Mouse (Mus musculus): ENCODE measurements around the gene Sulf2.
A peak's percentile ranks its signal among the peaks of the same experiment; 100 is the strongest.

Gene Sulf2

GRCm38 (mm10) chr2:166175552-166176136, 20.2 kb upstream of the Sulf2 start:
- no peak for DNase-seq (ENCODE audit: low spot score)

DNA sequence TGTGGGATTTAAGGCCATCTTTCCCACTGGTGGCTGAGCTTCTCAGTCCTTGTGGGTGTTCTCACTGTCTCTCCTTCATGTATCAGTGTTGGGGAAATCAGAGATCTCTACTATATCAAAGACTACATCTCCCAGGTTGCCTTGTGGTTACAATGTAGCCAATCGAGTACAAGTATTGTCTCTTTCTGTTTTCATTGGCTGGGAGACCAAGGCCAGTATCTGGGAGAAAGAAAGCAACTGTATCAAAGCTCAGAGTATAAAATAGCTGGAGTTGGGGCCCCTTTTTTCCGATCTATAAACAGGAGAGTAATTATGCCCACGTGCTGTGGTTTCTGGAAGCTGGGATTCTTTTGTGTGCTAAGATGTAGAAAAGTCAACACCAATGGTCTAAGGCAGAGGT, 19.7 kb upstream of the Sulf2 start:
- DNase-seq (ENCODE audit: low spot score): no peak

DNA sequence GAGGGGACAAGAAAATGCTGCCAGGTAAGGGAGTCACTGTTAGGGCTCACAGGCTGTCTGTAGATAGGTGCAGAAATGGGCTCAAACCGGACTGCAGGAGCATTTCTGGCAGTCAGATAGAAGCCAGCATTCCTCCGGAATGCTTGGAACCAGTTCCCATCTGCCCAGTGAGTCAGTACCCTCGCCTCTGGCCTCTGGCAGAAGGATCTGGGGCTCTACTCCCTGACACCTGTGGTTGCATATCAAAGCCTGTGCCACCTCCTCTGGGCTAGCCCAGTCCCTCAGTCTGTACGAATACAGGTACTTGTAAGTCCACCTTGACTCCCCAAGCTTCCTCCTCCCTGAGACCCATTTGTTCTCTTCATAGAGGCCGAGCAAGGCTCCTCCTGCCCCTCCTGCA, 17.7 kb upstream of the Sulf2 start:
- no peak for DNase-seq (ENCODE audit: low spot score)

DNA sequence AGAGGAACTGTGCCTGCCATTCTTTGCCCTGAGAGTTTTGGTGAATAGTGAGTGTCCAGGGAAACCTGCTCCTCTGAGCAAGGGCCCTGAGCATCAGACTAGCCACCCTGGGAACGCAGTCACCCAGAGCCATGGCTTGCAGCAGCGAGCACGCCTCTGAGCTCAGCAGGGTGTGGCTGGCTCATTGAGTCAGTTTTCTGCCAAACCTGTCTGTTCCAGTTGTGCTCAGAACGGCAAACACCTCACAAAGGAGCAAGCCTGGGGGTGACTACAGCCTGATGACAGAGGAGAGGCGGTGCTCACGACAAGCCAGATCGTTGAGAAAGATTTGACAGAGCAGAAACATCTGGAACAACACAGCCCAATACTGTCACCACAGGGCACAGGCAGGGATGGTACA, 14.7 kb upstream of the Sulf2 start:
- no peak for DNase-seq (ENCODE audit: low spot score)

GRCm38 (mm10) chr2:166168868-166169267, 13.4 kb upstream of the Sulf2 start:
- DNase-seq (ENCODE audit: low spot score): no peak

GRCm38 (mm10) chr2:166167387-166167786, 11.9 kb upstream of the Sulf2 start:
- DNase-seq (ENCODE audit: low spot score): no peak

GRCm38 (mm10) chr2:166165396-166165795, 9.9 kb upstream of the Sulf2 start:
- DNase-seq (ENCODE audit: low spot score): no peak

DNA sequence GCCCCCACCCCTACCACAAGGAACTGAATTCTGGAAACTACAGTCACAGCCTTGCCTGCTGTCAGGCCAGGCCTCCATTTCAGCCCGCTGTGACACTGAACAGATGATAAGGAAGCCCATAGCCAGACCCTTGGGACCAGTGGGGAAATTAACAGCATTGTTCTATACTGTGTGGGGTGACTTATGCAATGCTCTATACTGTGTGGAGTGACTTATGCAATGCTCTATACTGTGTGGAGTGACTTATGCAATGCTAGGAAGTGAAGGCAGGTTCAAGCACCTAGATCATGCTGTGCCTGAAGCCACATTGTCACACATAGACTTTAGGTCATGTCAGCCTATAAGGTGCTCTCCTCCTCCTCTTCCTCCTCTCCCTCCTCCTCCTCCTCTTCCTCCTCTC, 9.1 kb upstream of the Sulf2 start:
- DNase-seq (ENCODE audit: low spot score): no peak

- DNase-seq (ENCODE audit: low spot score): no peak
Measured at GRCm38 (mm10) chr2:166163917-166164316, 8.5 kb upstream of the Sulf2 start.

- DNase-seq (ENCODE audit: low spot score): no peak
Measured at GRCm38 (mm10) chr2:166163252-166163651, 7.8 kb upstream of the Sulf2 start.

DNA sequence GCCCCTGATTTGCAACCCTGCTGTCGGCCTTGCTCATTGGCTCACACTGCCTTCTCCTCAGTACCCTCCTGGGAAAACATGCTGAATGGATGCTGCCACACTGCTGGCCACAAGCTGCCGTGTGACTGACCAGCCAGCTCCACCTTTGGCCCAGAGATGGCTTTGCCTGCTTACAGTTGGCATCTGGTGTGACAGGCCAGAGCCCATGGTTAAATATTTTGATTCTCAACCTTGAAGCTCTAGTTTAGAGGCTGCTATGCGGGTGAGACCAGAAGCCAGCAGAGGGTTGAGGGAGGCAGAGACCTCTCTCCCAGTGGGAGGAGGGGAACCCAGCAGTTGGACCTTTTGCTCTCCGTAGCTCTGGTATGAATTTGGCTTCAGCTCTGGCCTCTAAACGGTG, 6.7 kb upstream of the Sulf2 start:
- DNase-seq (ENCODE audit: low spot score): no peak

DNA sequence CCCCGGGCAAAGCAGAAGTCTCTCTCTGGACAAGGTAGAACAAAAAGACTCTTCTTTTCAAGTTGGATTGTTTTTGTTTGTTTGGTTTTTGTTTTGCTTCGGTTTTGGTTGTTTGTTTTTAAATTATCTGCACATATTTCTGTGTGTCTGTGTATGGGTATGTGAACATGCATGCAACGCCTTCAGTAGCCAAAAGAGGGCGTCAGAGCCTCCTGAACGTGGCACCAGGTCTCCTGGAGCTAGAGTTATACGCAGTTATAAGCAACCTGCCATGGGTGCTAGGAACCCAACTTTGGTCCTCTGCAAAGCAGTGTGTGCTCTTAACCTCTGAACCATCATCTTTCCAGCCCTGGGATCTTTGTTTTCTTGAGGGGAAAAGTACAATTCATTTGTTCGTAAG, 3.8 kb upstream of the Sulf2 start:
- no peak for DNase-seq (ENCODE audit: low spot score)

GRCm38 (mm10) chr2:166157767-166158561, 2.5 kb upstream of the Sulf2 start:
- no peak for DNase-seq (ENCODE audit: low spot score)

DNA sequence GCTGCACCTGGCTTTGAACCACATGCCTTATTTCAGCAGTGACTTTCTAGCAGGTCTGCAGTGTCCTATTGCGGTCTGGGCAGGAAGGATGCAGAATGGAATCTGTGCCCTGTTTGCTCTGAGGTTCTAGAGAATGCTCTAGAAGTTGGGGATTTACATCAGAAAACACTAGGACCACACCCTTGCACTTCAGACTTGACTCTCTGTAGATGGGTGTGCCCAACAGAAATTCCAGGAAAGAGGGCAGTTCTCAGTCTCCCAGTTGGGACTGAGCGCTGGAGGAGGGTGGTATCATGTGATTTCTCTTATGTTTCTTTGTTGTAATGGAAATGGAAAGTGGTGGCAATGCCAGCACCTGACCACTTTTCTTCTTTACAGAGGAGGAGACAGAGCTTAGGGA, 1.7 kb upstream of the Sulf2 start:
- DNase-seq (ENCODE audit: low spot score): no peak

DNA sequence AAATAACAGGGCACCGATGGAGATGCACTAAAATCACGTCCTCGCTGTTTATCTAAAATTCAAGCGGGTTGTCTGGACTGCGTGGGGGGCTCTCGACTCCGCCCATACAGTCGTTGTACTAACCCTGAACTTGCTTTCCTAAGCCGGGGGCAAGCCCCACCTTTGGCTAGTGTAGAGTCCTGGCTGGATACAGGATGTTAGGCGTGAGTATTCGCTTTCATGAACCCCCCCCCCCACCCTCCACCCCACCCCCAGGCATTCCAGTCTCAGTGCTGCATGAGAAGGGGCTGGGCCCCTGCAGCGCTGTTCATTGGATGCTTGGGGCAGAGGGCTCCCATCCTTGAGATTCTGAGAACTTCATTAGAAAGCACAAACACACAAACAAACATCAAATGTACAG, 659 bp upstream of the Sulf2 start:
- DNase-seq (ENCODE audit: low spot score): no peak

DNA sequence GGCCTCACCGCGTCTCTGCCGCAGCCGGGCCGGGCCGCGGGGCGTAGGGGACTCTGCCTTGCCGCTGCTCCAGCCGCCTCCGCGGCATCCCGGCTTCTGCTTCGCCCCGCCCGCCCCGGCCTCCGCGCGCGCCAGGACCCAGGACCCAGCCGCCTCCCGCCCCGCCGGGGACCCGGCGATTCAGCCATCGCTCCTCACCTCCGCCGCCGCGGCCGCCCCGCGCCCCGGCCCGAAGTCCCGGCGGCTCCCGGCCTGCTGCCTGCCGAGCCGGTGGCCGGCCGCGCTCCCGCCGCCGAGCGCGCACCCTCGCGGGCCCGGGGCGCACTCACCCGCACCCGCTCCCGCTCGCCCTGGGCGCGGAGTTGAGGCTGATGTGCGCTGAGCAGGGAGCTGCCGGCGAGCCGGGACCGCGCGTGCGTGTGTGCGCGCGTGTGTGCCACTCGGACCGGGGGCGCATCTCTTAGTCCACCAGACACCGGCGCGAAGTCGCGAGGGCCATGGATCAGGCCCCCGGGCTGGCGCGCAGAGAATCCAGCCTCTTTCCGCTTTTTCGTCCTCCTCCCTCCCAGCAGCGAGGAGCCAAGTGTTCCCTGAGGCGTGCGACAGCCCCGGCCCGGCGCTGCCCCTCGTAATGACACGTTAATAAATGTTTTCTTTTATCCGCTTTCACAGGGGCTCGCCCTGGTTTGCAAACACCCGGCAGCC, 562 bp downstream of the Sulf2 start:
- DNase-seq (ENCODE audit: low spot score): no peak

DNA sequence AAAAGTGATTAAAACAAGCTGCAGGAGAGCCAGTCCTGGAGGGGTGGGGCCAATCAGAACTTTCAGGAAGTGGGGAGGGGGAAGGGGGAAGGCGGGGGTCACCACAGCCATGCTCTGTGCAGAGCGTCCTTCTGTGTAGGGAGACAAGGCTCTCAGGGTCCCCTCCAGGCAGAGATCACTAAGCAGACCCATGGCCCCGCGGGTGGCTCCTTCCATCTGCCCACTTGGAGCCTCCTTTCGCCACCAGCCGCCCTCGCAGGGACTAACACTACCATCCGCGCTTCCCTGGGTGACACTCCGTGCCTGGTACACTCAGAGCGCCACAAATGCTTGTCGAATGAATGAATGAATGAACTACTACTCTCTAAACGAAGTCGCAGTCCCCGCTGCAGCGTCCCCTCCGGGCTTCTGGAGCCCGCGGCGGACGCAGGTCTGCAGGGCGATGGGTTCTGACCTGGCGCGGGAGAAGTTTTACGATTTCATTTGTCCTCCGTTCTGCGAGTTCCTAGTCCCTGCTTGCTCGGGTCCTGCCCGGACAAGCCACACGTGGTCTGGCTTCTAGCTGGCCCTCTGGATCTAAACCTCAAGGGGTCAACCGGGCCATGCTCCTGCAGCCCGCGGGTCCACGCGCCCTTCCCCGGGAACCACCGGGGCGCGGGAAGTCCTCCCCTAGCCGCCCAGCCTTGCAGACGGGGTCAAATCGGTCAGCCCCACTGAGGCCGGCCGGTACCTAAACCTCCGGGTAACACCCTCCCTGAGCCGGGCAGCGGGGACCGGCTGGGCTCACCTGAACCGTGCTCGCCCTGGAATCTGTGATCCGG, 1.4 kb downstream of the Sulf2 start:
- no peak for DNase-seq (ENCODE audit: low spot score)

- no peak for DNase-seq (ENCODE audit: low spot score)
Measured at GRCm38 (mm10) chr2:166153399-166153793, 2.1 kb downstream of the Sulf2 start.

- no peak for DNase-seq (ENCODE audit: low spot score)
Measured at GRCm38 (mm10) chr2:166152734-166153398, 2.6 kb downstream of the Sulf2 start.

- peak; percentile 83 for DNase-seq (ENCODE audit: low spot score)
Measured at GRCm38 (mm10) chr2:166151510-166152473, 3.7 kb downstream of the Sulf2 start.

DNA sequence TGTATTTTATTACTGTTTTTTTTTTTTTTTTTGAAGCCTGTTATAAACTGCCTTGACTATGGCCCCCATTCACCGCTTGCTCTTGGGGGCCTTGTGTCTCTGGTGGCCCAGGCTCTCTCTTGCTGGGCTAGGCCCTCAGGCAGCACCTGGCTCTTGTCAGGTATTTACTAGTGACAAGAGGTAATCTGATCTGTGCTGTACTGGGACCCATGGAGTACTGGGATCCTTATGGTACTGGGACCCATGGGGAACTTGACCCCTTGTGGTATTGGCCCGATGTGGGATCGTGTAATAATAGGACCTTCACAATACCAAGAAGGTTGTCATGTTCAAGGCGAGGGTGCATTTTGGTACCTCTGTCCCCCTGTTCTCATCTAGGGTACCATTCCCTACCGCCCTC, 4.9 kb downstream of the Sulf2 start:
- no peak for DNase-seq (ENCODE audit: low spot score)

Data from ovary, adult 18-20 months (tissue).